Mouse (Mus musculus): ENCODE measurements around the gene Ldlrap1. TPM values are rescaled to one million over a fixed set of nuclear protein-coding genes. Genes with fewer than 3 reads are reported as not detected.

Ldlrap1 gene
- polyA plus RNA-seq, 1 experiment from 2014 or later, result 18.0 TPM

- no peaks in the 10 kb centered on the region for H3K36me3 ChIP-seq (ENCODE audit: control insufficient read depth, insufficient read depth)
- H3K9ac ChIP-seq (ENCODE audit: low read depth, low read length), result no peak overlapping the region
- ATAC-seq, result peak; percentile 77
- 0 out of 2 replicates have a peak overlapping the region, but pooled peaks have one; percentile 13 for H3K4me2 ChIP-seq (replicated peaks; ENCODE audit: low read depth)
- H3K27ac ChIP-seq (ENCODE audit: low read depth, low read length), result no peak overlapping the region
- no peak for TF ChIP-seq CTCF (IDR thresholded peaks at IDR 0.05; ENCODE audit: low read depth)
- no peak overlapping the region for H3K4me3 ChIP-seq (ENCODE audit: low read depth, low read length)
- H3K4me1 ChIP-seq (replicated peaks; ENCODE audit: control insufficient read depth, insufficient read depth, low read length), result no peaks in the 10 kb centered on the region; the same call in 1 of the 2 replicates
- no peaks in the 10 kb centered on the region for H3K9me3 ChIP-seq (ENCODE audit: control insufficient read depth)
- WGBS, result 42% methylated on average over 14 of the region's 14 CpGs
- H3K27me3 ChIP-seq (replicated peaks; ENCODE audit: control insufficient read depth, insufficient read depth, low read length), result no peaks in the 10 kb centered on the region
Observed at GRCm38 (mm10) chr4:134779136-134779934, 11.5 kb upstream of the Ldlrap1 start.

DNA sequence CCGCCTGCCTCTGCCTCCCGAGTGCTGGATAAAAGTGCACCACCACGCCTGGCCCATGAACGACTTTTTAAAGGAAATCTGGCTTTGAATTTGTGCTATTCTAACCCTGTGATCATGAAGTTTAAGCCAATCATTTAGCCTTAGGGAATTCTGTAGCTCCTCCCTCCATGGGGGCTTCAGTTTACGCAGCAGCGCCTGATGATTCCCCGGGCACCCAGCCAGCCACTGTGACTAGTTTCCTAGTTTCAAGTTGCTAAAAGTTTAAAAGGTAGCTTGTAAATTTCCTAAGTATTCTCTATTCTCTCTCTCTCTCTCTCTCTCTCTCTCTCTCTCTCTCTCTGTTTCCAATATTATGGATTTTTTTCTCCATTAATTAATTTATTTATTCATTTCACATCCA is 8.4 kb upstream of the Ldlrap1 start:
- TF ChIP-seq CTCF (IDR thresholded peaks at IDR 0.05; ENCODE audit: low read depth), result no peak
- Histone ChIP-seq H3K9me3 (ENCODE audit: control insufficient read depth) (no peaks in the 10 kb centered on the region), H3K9ac (ENCODE audit: low read depth, low read length) (no peak overlapping the region), H3K4me1 (replicated peaks; ENCODE audit: control insufficient read depth, insufficient read depth, low read length) (no peaks in the 10 kb centered on the region; the same call in 1 of the 2 replicates), H3K4me3 (ENCODE audit: low read depth, low read length) (no peak overlapping the region), H3K27me3 (replicated peaks; ENCODE audit: control insufficient read depth, insufficient read depth, low read length) (no peaks in the 10 kb centered on the region), H3K4me2 (replicated peaks; ENCODE audit: low read depth) (no peak overlapping the region), H3K27ac (ENCODE audit: low read depth, low read length) (no peak overlapping the region), H3K36me3 (ENCODE audit: control insufficient read depth, insufficient read depth) (no peaks in the 10 kb centered on the region)
- ATAC-seq, result no peak
- 55% methylated on average over 7 of the region's 7 CpGs for WGBS

- Histone ChIP-seq H3K27me3 (replicated peaks; ENCODE audit: control insufficient read depth, insufficient read depth, low read length) (no peaks in the 10 kb centered on the region), H3K9ac (ENCODE audit: low read depth, low read length) (no peak overlapping the region), H3K36me3 (ENCODE audit: control insufficient read depth, insufficient read depth) (no peaks in the 10 kb centered on the region), H3K4me3 (ENCODE audit: low read depth, low read length) (no peak overlapping the region), H3K4me1 (replicated peaks; ENCODE audit: control insufficient read depth, insufficient read depth, low read length) (no peaks in the 10 kb centered on the region; the same call in 1 of the 2 replicates), H3K9me3 (ENCODE audit: control insufficient read depth) (no peaks in the 10 kb centered on the region), H3K27ac (ENCODE audit: low read depth, low read length) (no peak overlapping the region), H3K4me2 (replicated peaks; ENCODE audit: low read depth) (no peak overlapping the region)
- no peak for ATAC-seq
- WGBS, result 45% methylated on average over 14 of the region's 14 CpGs
- no peak for TF ChIP-seq CTCF (IDR thresholded peaks at IDR 0.05; ENCODE audit: low read depth)
Observed at GRCm38 (mm10) chr4:134775234-134775944, 7.6 kb upstream of the Ldlrap1 start.

DNA sequence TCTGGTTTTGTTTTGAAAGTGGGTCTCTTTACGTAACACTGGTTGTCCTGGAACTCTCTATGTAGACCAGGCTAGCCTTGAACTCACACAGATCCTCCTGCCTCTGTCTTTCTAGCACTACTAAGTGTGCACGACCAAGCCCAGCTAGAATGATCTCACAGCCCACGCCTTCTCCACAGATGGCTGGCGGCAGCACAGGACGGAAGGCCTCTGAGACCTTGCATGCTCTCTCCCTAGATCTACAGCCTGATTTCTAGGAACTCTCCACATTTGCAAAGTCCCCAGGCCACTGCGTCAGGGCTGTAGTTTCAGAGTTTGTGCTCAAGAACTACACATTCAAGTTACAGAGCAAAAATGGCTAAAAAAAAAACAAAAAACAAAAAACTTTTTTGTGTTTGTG is 6.3 kb upstream of the Ldlrap1 start:
- ATAC-seq, result no peak

GRCm38 (mm10) chr4:134772805-134773674 is 5.2 kb upstream of the Ldlrap1 start:
- Histone ChIP-seq H3K27ac (ENCODE audit: low read depth, low read length) (no peak overlapping the region), H3K36me3 (ENCODE audit: control insufficient read depth, insufficient read depth) (no peaks in the 10 kb centered on the region), H3K4me2 (replicated peaks; ENCODE audit: low read depth) (no peak overlapping the region), H3K4me1 (replicated peaks; ENCODE audit: control insufficient read depth, insufficient read depth, low read length) (no peaks in the 10 kb centered on the region), H3K9me3 (ENCODE audit: control insufficient read depth) (no peaks in the 10 kb centered on the region), H3K27me3 (replicated peaks; ENCODE audit: control insufficient read depth, insufficient read depth, low read length) (no peaks in the 10 kb centered on the region), H3K9ac (ENCODE audit: low read depth, low read length) (no peak overlapping the region), H3K4me3 (ENCODE audit: low read depth, low read length) (no peak overlapping the region)
- no peak for ATAC-seq
- WGBS, result 65% methylated on average over 4 of the region's 4 CpGs
- TF ChIP-seq CTCF (IDR thresholded peaks at IDR 0.05; ENCODE audit: low read depth), result no peak

More for the DNA sequence above, 6.3 kb upstream of the Ldlrap1 start:
- no peaks in the 10 kb centered on the region for H3K36me3 ChIP-seq (ENCODE audit: control insufficient read depth, insufficient read depth)
- no peaks in the 10 kb centered on the region for H3K4me1 ChIP-seq (replicated peaks; ENCODE audit: control insufficient read depth, insufficient read depth, low read length)
- TF ChIP-seq CTCF (IDR thresholded peaks at IDR 0.05; ENCODE audit: low read depth), result no peak
- H3K4me3 ChIP-seq (ENCODE audit: low read depth, low read length), result no peak overlapping the region
- no peaks in the 10 kb centered on the region for H3K27me3 ChIP-seq (replicated peaks; ENCODE audit: control insufficient read depth, insufficient read depth, low read length)
- 76% methylated on average over 6 of the region's 6 CpGs for WGBS
- H3K9ac ChIP-seq (ENCODE audit: low read depth, low read length), result no peak overlapping the region
- no peak overlapping the region for H3K4me2 ChIP-seq (replicated peaks; ENCODE audit: low read depth)
- H3K27ac ChIP-seq (ENCODE audit: low read depth, low read length), result no peak overlapping the region
- no peaks in the 10 kb centered on the region for H3K9me3 ChIP-seq (ENCODE audit: control insufficient read depth)

DNA sequence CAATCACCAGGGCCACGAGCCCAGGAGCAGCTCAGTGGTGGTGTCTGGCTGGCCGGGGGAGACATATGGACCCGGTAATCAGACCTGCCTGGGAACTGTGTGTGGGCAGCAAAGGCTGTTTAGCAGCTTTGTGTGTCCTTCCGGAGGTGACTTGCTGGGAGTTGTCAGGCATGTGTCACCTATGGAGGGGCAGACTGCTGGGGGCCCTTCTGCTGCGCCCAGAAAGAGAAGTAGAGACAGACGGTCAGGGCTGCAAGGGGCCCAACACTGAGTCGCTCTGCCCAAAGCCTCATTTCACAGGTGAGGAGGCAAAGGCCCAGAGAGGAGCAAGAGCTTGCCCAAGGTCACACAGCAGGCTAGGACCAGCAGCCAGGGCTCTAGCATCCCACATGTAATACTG is 2.1 kb upstream of the Ldlrap1 start:
- H3K4me3 ChIP-seq (ENCODE audit: low read depth, low read length), result no peak overlapping the region
- no peaks in the 10 kb centered on the region for H3K36me3 ChIP-seq (ENCODE audit: control insufficient read depth, insufficient read depth)
- no peaks in the 10 kb centered on the region for H3K27me3 ChIP-seq (replicated peaks; ENCODE audit: control insufficient read depth, insufficient read depth, low read length)
- H3K4me1 ChIP-seq (replicated peaks; ENCODE audit: control insufficient read depth, insufficient read depth, low read length), result no peaks in the 10 kb centered on the region
- no peak for ATAC-seq
- 78% methylated on average over 7 of the region's 7 CpGs for WGBS
- no peak overlapping the region for H3K4me2 ChIP-seq (replicated peaks; ENCODE audit: low read depth)
- no peaks in the 10 kb centered on the region for H3K9me3 ChIP-seq (ENCODE audit: control insufficient read depth)
- no peak for TF ChIP-seq CTCF (IDR thresholded peaks at IDR 0.05; ENCODE audit: low read depth)
- no peak overlapping the region for H3K9ac ChIP-seq (ENCODE audit: low read depth, low read length)
- H3K27ac ChIP-seq (ENCODE audit: low read depth, low read length), result no peak overlapping the region
